Mouse (Mus musculus) left cerebral cortex, adult 9 months (tissue): Measurements from ENCODE around the gene Gm45021.

Experiments used
- DNase-seq, 2 experiments: peaks; one replicate each; pipeline ENCODE4 v3.0.0; 2022; ENCODE audit warnings: low spot score in 2 of 2

Gm45021 gene

GRCm38 (mm10) chr6:48572572-48573061 is 16.8 kb upstream of the Gm45021 start, which contains the start of gene Rarres2:
Gene Rarres2, minus strand, starts transcription at chr6:48572789.
- DNase-seq, result no peak

GRCm38 (mm10) chr6:48573280-48573679 is 16.1 kb upstream of the Gm45021 start:
- no peak for DNase-seq

GRCm38 (mm10) chr6:48573981-48574380 is 15.4 kb upstream of the Gm45021 start:
- no peak for DNase-seq

GRCm38 (mm10) chr6:48578736-48579135 is 10.7 kb upstream of the Gm45021 start:
- DNase-seq, result no peak

GRCm38 (mm10) chr6:48579215-48579648 is 10.2 kb upstream of the Gm45021 start:
- DNase-seq, result no peak

GRCm38 (mm10) chr6:48581257-48581656 is 8.2 kb upstream of the Gm45021 start:
- no peak for DNase-seq

- DNase-seq, result peak in 1 of 2 experiments; percentile 55
Observed at GRCm38 (mm10) chr6:48582037-48582436, 7.4 kb upstream of the Gm45021 start.

GRCm38 (mm10) chr6:48591221-48591845 is 1.9 kb downstream of the Gm45021 start:
- no peak for DNase-seq

GRCm38 (mm10) chr6:48591871-48592270 is 2.5 kb downstream of the Gm45021 start:
- no peak for DNase-seq

- peak; percentile 79 to 92 for DNase-seq
Observed at GRCm38 (mm10) chr6:48593158-48594042, 4.0 kb downstream of the Gm45021 start, which contains the start of the genes Repin1 and Gm44965. Gene Repin1, plus strand, starts transcription at chr6:48593883. Gene Gm44965, plus strand, starts transcription at chr6:48593941.

- DNase-seq, result no peak
Observed at GRCm38 (mm10) chr6:48594043-48594738, 4.8 kb downstream of the Gm45021 start.

- DNase-seq, result no peak
Observed at GRCm38 (mm10) chr6:48595278-48595677, 5.9 kb downstream of the Gm45021 start.

GRCm38 (mm10) chr6:48596545-48597232 is 7.3 kb downstream of the Gm45021 start:
- DNase-seq, result no peak

- DNase-seq, result no peak
Observed at GRCm38 (mm10) chr6:48597233-48597625, 7.8 kb downstream of the Gm45021 start.

GRCm38 (mm10) chr6:48600594-48600993 is 11.2 kb downstream of the Gm45021 start:
- no peak for DNase-seq

- peak; percentile 86 to 96 for DNase-seq
Observed at GRCm38 (mm10) chr6:48601271-48602079, 12.1 kb downstream of the Gm45021 start, which contains the start of gene Zfp775. Gene Zfp775, plus strand, starts transcription at chr6:48602063.

- DNase-seq, result peak in 1 of 2 experiments; percentile 58
Observed at GRCm38 (mm10) chr6:48602080-48602741, 12.8 kb downstream of the Gm45021 start.

GRCm38 (mm10) chr6:48608124-48608523 is 18.7 kb downstream of the Gm45021 start:
- DNase-seq, result no peak

- no peak for DNase-seq
Observed at GRCm38 (mm10) chr6:48609512-48609911, 20.1 kb downstream of the Gm45021 start.

GRCm38 (mm10) chr6:48610657-48611056 is 21.2 kb downstream of the Gm45021 start:
- no peak for DNase-seq
